Mouse (Mus musculus) hindbrain, embryonic 12.5 days (tissue): Measurements from ENCODE around the gene Pak1ip1. TPM values are rescaled to one million over a fixed set of nuclear protein-coding genes. Genes with fewer than 3 reads are reported as not detected.
"Not testable (repeated sequence)": the region's sequence is repeated elsewhere in the genome, so short reads cannot be mapped to it uniquely, and the experiment has no call there.

Experiments used
- ATAC-seq: fragments of 200-750 bp; cut with Nextera tagmentation; 2 replicates; pipeline ENCODE4 v1.8.0; 2017; ENCODE audit warnings: moderate TSS enrichment; ENCODE audit not compliant: low FRiP score
- H3K27ac ChIP-seq: fragments of 300-500 bp; sonication (generic); 2 replicates; pipeline ENCODE4 v1.5.1; 2016; ENCODE audit warnings: mild to moderate bottlenecking
- H3K27me3 ChIP-seq: fragments of 300-500 bp; sonication (generic); 2 replicates; pipeline ENCODE4 v1.6.1; 2016; ENCODE audit warnings: mild to moderate bottlenecking
- H3K36me3 ChIP-seq: fragments of 300-500 bp; sonication (generic); 2 replicates; pipeline ENCODE4 v1.6.1; 2016; ENCODE audit warnings: mild to moderate bottlenecking
- H3K4me1 ChIP-seq: fragments of 300-500 bp; sonication (generic); 2 replicates; pipeline ENCODE4 v1.6.1; 2016
- H3K4me2 ChIP-seq: fragments of 300-500 bp; sonication (generic); replicated peaks from 2 replicates; pipeline ENCODE4 v1.6.1; 2016; ENCODE audit warnings: mild to moderate bottlenecking
- H3K4me3 ChIP-seq: fragments of 300-500 bp; sonication (generic); 2 replicates; pipeline ENCODE4 v1.5.1; 2016; ENCODE audit warnings: mild to moderate bottlenecking
- H3K9ac ChIP-seq: fragments of 300-500 bp; sonication (generic); 2 replicates; pipeline ENCODE4 v1.6.1; 2016; ENCODE audit warnings: mild to moderate bottlenecking, moderate library complexity
- H3K9me3 ChIP-seq: fragments of 300-500 bp; sonication (generic); replicated peaks from 2 replicates; pipeline ENCODE4 v1.6.1; 2016; ENCODE audit warnings: mild to moderate bottlenecking
- WGBS: fragments of 180-500 bp; shearing (Covaris S2); methylation state at CpG from one replicate; pipeline ENCODE4 v1.1.7; 2016; 5-methylcytosine and 5-hydroxymethylcytosine counted together
- polyA plus RNA-seq: library from polyadenylated mRNA; unstranded; fragments of >200 nt; fragmentation: Nextera tagmentation; extraction: Ambion mirVana; gene quantifications from 2 replicates; pipeline ENCODE4 v1.2.1, GENCODE M21; 2016

The Pak1ip1 gene
- polyA plus RNA-seq, 1 experiment from 2014 or later = 67.9 TPM

DNA sequence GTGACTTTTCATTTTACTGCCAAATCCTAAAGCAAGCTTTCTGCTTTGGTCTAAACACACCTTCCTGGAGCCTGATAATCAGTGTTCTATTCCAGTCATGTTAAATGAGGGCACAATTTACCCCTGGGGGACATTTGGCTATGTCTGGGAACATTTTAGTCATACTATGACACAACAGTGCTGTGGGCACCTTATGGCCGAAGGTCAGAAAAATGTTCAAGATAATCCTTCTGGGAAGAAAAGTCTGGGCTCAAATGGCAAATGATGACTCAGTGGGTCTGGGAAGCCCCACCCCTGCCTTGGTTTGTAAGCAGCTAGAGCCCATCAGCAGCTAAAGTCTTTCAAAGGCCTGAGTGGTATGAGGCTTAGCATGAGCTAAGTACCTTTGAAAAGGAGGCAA, 18.1 kb upstream of the Pak1ip1 start:
- Histone ChIP-seq H3K4me2 (no peak overlapping the region), H3K27me3 (no peaks in the 10 kb centered on the region), H3K4me3 (no peak overlapping the region), H3K27ac (no peak overlapping the region), H3K9me3 (no peaks in the 10 kb centered on the region), H3K36me3 (no peaks in the 10 kb centered on the region), H3K9ac (no peak overlapping the region), H3K4me1 (no peaks in the 10 kb centered on the region)
- WGBS = 93% methylated on average over 1 of the region's 1 CpGs
- no peak for ATAC-seq

DNA sequence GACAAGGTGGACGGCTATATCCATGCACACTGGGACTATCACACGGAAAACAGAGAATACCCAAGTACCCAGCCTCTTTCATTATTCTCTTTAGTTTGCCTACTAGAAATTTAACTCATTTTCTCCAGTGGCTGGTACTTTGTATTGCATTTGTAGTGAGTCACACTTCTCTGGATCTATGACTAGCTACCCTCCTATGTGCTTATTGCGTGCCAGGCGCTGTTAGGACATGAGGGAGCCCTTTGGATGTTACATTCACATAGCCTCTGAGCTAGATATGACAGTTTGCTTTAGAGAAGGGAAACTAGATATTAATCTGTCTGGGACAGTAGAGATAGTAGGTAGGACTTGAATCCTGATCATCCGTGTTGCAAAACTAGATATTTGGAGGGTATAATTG, 14.7 kb upstream of the Pak1ip1 start:
- ATAC-seq = no peak
- Histone ChIP-seq H3K4me2 (no peak overlapping the region), H3K4me1 (no peaks in the 10 kb centered on the region), H3K9me3 (no peaks in the 10 kb centered on the region), H3K27ac (no peak overlapping the region), H3K4me3 (no peak overlapping the region), H3K36me3 (no peaks in the 10 kb centered on the region), H3K27me3 (no peaks in the 10 kb centered on the region), H3K9ac (no peak overlapping the region)
- WGBS = 94% methylated on average over 5 of the region's 5 CpGs

DNA sequence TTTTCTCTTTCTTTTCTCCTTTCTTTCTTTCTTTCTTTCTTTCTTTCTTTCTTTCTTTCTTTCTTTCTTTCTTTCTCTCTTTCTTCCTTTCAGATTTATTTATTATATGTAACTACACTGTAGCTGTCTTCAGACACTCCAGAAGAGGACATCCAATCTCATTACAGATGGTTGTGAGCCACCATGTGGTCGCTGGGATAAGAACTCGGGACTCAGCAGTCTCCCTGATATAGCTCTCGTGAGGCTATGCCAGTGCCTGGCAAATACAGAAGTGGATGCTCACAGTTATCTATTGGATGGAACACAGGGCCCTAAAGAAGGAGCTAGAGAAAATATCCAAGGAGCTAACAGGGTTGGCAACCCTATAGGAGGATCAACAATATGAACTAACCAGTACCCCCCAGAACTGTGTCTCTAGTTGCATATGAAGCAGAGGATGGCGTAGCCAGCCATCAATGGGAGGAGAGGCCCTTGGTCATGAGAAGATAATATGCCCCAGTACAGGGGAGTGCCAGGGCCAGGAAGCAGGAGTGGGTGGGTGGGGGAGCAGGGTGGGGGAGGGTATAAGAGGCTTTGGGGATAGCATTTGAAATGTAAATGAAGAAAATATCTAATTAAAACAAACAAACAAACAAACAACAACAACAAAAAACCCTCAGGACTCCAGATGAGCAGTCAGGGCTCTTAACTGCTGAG, 13.1 kb upstream of the Pak1ip1 start:
- H3K9me3 ChIP-seq, H3K27me3 ChIP-seq, H3K4me2 ChIP-seq, H3K9ac ChIP-seq, H3K4me1 ChIP-seq, H3K27ac ChIP-seq, H3K36me3 ChIP-seq, ATAC-seq, H3K4me3 ChIP-seq: not testable (repeated sequence)
- WGBS = 71% methylated on average over 4 of the region's 4 CpGs

DNA sequence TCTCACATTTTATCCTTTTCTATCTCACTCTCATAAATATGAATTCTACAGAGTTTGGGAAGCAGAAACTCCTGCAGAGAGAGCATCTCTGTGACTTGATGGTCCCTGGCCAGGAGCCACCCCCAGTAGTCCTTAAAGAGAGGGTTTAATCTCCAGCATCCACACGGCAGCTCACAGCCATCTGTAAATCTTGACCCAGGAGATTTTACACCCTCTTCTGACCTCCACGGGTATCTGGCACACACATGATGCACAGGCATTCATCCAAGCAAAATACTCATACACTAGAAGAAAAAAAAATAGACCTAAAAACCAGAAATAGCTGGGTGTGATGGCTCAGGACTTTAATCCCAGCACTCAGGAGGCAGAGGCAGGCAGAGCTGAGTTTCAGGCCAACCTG, 12.4 kb upstream of the Pak1ip1 start:
- Histone ChIP-seq H3K4me2 (no peak overlapping the region), H3K9me3 (no peaks in the 10 kb centered on the region), H3K4me3 (no peak overlapping the region), H3K9ac (no peak overlapping the region), H3K36me3 (no peaks in the 10 kb centered on the region), H3K27me3 (no peaks in the 10 kb centered on the region), H3K27ac (no peak overlapping the region), H3K4me1 (no peaks in the 10 kb centered on the region)
- no peak for ATAC-seq
- 78% methylated on average over 2 of the region's 2 CpGs for WGBS

DNA sequence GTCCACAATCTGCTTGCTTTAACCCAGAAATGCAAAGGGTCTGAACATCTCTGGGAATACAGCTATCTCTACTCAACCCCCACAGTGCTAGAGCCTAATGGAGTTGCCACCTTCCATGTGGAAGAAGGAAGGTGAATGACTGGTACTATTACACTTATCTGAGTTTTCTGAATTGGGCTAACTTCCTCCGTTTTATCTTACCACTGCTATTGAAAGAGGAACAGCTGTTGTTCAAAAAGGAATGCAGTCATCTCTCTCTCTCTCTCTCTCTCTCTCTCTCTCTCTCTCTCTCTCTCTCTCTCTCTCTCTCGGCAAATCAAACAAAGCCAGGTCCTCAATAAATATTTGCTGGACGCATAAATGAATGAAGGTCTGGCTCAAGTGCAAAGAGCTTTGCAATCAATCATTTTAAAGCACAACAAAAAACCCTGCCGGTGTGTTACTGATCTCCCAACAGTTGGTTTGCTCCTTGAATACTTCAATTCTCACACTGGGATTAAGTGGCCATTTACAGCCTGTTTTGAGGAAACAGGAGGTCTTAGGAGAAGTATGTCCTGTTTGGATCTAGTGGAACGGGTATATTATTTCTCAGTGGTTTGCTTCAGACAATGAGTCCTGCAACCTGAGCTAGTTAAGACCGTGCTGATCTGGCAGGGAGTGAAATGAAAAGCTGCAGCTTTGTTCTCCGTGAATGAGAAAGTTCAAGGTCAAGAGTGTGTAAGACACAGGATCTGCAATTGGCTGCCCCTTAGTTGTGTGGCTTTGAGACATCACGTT, 6.1 kb upstream of the Pak1ip1 start:
- no peaks in the 10 kb centered on the region; the same call in 1 of the 2 replicates for H3K4me1 ChIP-seq
- no peak overlapping the region for H3K4me3 ChIP-seq
- no peaks in the 10 kb centered on the region for H3K9me3 ChIP-seq
- no peak overlapping the region for H3K9ac ChIP-seq
- no peaks in the 10 kb centered on the region for H3K36me3 ChIP-seq
- no peak for ATAC-seq
- H3K4me2 ChIP-seq = no peak overlapping the region; the same call in 1 of the 2 replicates
- 24% methylated on average over 8 of the region's 8 CpGs for WGBS
- 0 out of 2 replicates have a peak overlapping the region, but pooled peaks have one; percentile 2 for H3K27ac ChIP-seq
- H3K27me3 ChIP-seq = no peaks in the 10 kb centered on the region

DNA sequence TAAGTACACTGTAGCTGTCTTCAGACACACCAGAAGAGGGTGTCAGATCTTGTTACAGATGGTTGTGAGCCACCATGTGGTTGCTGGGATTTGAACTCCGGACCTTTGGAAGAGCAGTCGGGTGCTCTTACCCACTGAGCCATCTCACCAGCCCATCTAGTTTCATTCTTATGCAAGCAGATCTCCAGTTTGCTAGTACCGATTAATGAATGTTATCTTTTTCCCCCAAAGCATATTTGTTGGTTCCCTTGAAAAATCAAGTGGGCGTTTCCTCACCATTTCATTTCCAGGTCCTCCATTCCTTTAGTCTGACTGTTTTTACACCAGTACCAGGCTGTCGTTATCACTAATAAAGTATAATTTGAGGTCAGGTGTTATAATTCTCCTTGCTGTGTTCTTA, 2.3 kb upstream of the Pak1ip1 start:
- ATAC-seq, H3K4me2 ChIP-seq, H3K27me3 ChIP-seq, H3K9me3 ChIP-seq, H3K27ac ChIP-seq, H3K4me3 ChIP-seq, H3K9ac ChIP-seq, H3K36me3 ChIP-seq: not testable (repeated sequence)
- peaks cover 18% of the 10 kb centered on the region for H3K4me1 ChIP-seq
- 94% methylated on average over 5 of the region's 5 CpGs for WGBS

DNA sequence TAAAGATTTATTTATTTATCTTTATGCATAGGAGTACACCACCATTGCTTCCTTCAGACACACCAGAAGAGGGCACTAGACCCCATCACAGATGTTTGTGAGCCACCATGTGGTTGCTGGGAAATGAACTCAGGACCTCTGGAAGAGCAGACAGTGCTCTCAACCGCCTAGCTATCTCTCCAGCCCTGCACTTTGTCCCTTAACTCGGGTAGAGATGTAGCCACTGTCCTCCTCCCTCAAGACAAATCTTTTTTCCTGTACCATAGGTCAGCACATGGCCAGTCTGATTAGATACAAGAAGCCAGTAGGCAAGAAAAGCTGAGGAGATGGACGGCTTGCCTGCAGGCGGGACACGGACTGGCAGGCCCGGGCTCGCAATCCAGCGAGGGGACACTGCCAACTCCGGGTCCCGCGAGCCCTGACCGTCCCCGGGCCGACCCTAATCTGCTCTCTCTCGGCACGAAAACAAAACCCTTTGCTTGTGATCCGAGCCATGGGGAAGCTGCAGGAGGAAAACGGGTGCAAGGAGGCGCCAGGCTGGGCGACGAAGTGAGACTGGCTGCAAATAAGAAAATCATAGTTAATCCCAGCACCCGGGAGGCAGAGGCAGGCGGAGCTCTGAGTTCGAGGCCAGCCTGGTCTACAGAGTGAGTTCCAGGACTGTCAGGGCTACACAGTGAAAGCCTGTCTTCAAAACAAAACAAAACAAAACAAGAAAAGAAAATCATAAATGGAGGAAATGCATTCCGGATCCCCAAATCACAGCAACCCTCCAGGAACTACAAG, 490 bp upstream of the Pak1ip1 start:
- WGBS = under 1% methylated on average over 25 of the region's 25 CpGs

DNA sequence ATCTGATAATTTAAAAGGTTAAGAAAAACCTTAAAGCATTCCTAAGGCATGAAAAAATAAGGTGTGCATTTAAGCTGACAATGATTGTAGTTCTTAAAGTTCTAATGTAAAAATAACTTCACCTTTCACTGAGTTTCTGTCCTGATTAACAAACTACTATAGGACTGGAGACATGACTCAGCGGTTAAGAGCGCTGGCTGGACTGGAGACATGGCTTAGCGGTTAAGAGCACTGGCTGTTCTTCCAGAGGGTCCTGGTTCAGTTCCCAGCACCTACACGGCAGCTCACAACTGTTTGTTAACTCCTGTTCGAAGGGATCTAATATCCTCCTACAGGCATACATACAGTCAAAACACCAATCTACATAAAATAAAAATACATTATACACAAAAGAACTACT, 1.2 kb downstream of the Pak1ip1 start:
- Histone ChIP-seq H3K27ac (no peak overlapping the region), H3K4me1 (peaks cover 18% of the 10 kb centered on the region), H3K4me3 (0 out of 2 replicates have a peak overlapping the region, but pooled peaks have one; percentile 97), H3K4me2 (peak overlapping the region; percentile 90), H3K27me3 (no peaks in the 10 kb centered on the region), H3K9ac (no peak overlapping the region; the same call in 1 of the 2 replicates), H3K9me3 (no peaks in the 10 kb centered on the region), H3K36me3 (peaks cover 23% of the 10 kb centered on the region)
- no peak for ATAC-seq
- 87% methylated on average over 5 of the region's 5 CpGs for WGBS

More for the DNA sequence above, 490 bp upstream of the Pak1ip1 start:
- H3K9me3 ChIP-seq = no peaks in the 10 kb centered on the region
- peak overlapping the region; percentile 90 for H3K4me2 ChIP-seq
- peaks cover 18% of the 10 kb centered on the region for H3K4me1 ChIP-seq
- peak; percentile 61 for ATAC-seq
- peak overlapping the region; percentile 90 for H3K9ac ChIP-seq
- no peaks in the 10 kb centered on the region for H3K27me3 ChIP-seq
- peaks cover 9% of the 10 kb centered on the region for H3K36me3 ChIP-seq
- peak overlapping the region; percentile 94 for H3K27ac ChIP-seq
- peak overlapping the region; percentile 97 for H3K4me3 ChIP-seq

DNA sequence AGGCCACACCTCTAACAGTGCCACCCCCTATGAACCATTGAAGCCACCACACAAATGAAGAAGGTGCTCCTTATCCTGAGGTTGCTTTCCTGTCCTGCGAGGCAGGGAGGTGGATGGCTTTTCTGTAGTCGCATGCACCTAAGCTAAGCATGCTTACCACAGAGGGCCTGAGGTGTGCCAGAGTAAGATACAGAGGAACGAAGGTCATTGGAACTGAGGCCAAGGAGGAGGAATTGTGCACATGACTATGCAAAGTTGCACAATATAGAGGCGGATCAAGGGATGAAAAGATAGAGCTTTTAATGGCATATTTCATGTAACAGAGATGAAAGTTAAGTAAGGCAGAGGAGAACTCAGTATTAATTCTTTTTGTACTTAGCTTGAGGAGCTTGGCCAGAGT, 5.4 kb downstream of the Pak1ip1 start:
- H3K4me1 ChIP-seq = peaks cover 10% of the 10 kb centered on the region
- peaks cover 66% of the 10 kb centered on the region for H3K36me3 ChIP-seq
- no peak overlapping the region for H3K27ac ChIP-seq
- H3K4me3 ChIP-seq = no peak overlapping the region
- no peaks in the 10 kb centered on the region for H3K27me3 ChIP-seq
- no peak overlapping the region for H3K9ac ChIP-seq
- 91% methylated on average over 4 of the region's 4 CpGs for WGBS
- H3K4me2 ChIP-seq = no peak overlapping the region
- ATAC-seq = no peak
- no peaks in the 10 kb centered on the region for H3K9me3 ChIP-seq

DNA sequence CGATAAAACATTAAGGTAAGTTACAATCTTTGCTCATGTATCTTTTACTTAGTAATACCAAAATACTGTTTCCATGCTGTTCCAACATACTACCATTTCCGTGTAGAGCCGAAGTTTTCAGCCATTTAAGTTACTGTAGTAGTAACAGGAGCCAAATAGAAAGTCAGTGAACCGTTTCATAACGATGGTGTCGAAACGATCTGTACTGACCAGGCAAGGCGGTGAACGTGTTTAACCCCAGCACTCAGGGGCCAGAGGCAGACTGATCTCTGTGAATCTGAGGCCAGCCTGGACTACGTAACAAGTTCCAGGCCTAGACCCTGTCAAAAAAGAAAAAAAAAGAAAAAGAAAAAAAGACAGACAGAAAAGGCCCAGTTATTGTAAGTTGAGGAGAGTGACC, 7.4 kb downstream of the Pak1ip1 start:
- Histone ChIP-seq H3K9ac (no peak overlapping the region), H3K36me3 (peaks cover 85% of the 10 kb centered on the region), H3K4me3 (no peak overlapping the region), H3K4me2 (no peak overlapping the region), H3K27ac (no peak overlapping the region), H3K4me1 (no peaks in the 10 kb centered on the region), H3K9me3 (no peaks in the 10 kb centered on the region), H3K27me3 (no peaks in the 10 kb centered on the region)
- ATAC-seq = no peak
- WGBS = 94% methylated on average over 10 of the region's 10 CpGs

DNA sequence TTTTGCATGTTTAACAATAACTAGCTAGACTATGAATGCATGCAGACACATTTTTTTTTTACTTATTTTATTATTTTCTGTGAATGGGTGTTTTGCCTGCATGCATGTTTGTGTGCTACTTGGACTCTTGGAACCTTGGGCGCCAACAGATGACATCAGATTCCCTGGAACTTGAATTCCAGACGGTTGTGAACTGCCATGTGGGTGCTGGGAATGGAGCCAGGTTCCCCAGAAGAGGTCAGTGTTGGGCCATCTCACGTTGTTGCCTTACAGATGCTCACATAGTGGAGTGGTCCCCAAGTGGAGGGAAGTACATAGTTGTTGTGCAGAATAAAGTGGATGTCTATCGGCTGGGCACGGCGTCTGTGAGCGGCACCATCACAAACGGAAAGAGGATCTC, 8.1 kb downstream of the Pak1ip1 start:
- Histone ChIP-seq H3K4me1 (no peaks in the 10 kb centered on the region), H3K36me3 (peaks cover 88% of the 10 kb centered on the region), H3K27ac (no peak overlapping the region), H3K27me3 (no peaks in the 10 kb centered on the region), H3K9ac (no peak overlapping the region), H3K4me3 (no peak overlapping the region), H3K9me3 (no peaks in the 10 kb centered on the region), H3K4me2 (no peak overlapping the region)
- WGBS = 86% methylated on average over 8 of the region's 8 CpGs
- no peak for ATAC-seq
